Mouse (Mus musculus) cortical plate, adult 2 months (tissue): Measurements from ENCODE around the gene Coq10b.

Experiments
- CTCF ChIP-seq: fragments of 200-500 bp; IDR thresholded peaks from 2 replicates; pipeline ENCODE4 v1.5.1; 2011; ENCODE audit warnings: mild to moderate bottlenecking, control low read depth, low read length; ENCODE audit not compliant: insufficient read depth; ENCODE audit errors: extremely low read depth
- POLR2A ChIP-seq: fragments of 200-500 bp; IDR thresholded peaks from 2 replicates; pipeline ENCODE4 v1.6.1; 2011; ENCODE audit warnings: mild to moderate bottlenecking, low read length, control low read depth; ENCODE audit not compliant: insufficient read depth; ENCODE audit errors: extremely low read depth

- TF ChIP-seq POLR2A: no peak
- TF ChIP-seq CTCF: no peak
Observed at GRCm38 (mm10) chr1:55086868-55087400, 34.4 kb downstream of the Coq10b start.
